Comparison of ENCODE assay signal across 12 mouse cellular contexts in the genomic region with DNA sequence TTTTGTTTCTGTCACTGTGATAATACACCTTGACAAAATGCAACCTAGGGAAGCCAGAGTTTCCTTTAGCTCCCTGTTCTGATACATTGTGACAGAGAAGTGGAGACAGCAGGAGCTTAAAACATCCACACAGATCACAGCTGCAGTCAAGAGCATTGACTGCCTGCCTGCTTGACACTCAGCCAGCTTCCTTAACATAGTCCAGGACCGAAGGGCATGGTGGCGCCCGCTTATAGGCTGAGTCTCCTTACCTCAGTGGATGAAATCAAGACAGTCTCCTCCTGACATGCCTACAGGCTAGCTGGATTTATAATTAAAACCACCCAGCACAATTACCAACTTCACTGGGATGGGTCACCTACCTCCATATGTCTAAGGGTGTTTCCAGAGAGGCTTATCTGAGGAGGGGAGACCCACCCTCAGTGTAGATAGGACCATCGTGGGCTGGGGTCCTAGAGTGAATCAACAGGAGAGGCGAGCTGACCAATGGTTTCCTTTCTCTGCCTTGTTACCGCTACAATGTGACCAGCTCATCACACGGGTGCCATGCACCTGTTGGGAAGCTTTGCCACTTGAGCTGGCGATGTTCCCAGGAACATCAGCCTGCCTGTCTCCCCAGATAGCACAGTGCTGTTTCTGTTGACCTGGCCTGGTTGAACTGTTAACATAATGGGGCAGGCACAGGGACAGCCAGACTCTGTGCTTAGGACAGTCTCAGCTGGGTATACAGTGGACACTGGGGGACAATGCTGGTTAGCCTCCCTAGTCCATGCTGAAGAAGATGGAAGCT.
DNase-seq lines count a peak whose midpoint lies in the region; ATAC-seq lines count a peak whose summit lies in the region.
"Had no signal": no experiment of that assay in that cellular context is flagged by ENCODE, and none has a peak within 500 bp of the region (broad histone marks: within the 10 kb centered on the region; RNA-seq: fewer than 3 reads in every experiment).

No protein-coding gene starts in this region.

- H3K27me3 ChIP-seq in heart, embryonic 15.5 days, result no peaks in the 10 kb centered on the region

- WGBS in heart, embryonic 15.5 days, result 44% methylated on average over 8 of the region's 8 CpGs

- H3K4me1 ChIP-seq in heart, embryonic 15.5 days (replicated peaks), result peaks cover 25% of the 10 kb centered on the region

- no peaks in the 10 kb centered on the region for H3K9me3 ChIP-seq in heart, embryonic 15.5 days (replicated peaks)

- peak overlapping the region; percentile 59 for H3K27ac ChIP-seq in heart, embryonic 15.5 days
- H3K27ac ChIP-seq: heart, adult 2 months had no signal

- no peaks in the 10 kb centered on the region for H3K36me3 ChIP-seq in heart, embryonic 15.5 days

- intact Hi-C loops in heart, postnatal 25 days (cut with DNase I), result no loop called here

- peak overlapping the region; percentile 35 for H3K4me2 ChIP-seq in heart, embryonic 15.5 days

- DNase-seq in heart, adult 18-20 months, result peak; percentile 34 to 42
- no peak for DNase-seq in heart, postnatal 25 days (ENCODE audit: low spot score)
- DNase-seq in gastrocnemius, adult 8-10 months (ENCODE audit: low spot score in 2 of 2), result peak; percentile 42 to 65
- DNase-seq in embryo, embryonic 10 days (ENCODE audit: low spot score), result no peak
- DNase-seq in adrenal gland, postnatal 10 days, result no peak
- no peak for DNase-seq in ovary, postnatal 10 days (ENCODE audit: low spot score)
- DNase-seq: cerebellum, adult 9-10 months; kidney, postnatal 14 days had no signal

- ATAC-seq in heart, embryonic 15.5 days (replicated peaks; ENCODE audit: insufficient number of reproducible peaks, insufficient read depth, low FRiP score, low read depth), result peak; percentile 59; the same call in 1 of the 2 replicates
- ATAC-seq in megakaryocyte-erythroid progenitor cell, adult 5-6 weeks (replicated peaks; ENCODE audit: low FRiP score, low TSS enrichment, poor library complexity, severe bottlenecking), result peak; percentile 40; the same call in 1 of the 2 replicates
- ATAC-seq: CD4-positive, CD25-positive, alpha-beta regulatory T cell, adult 4 months had no signal

- H3K9ac ChIP-seq in heart, embryonic 15.5 days, result no peak overlapping the region

- no peak overlapping the region for H3K4me3 ChIP-seq in heart, embryonic 15.5 days
- H3K4me3 ChIP-seq: heart, adult 2 months had no signal

Comparison
In these comparisons a context has a peak if more than half of its experiments do, and no peak if none do; other contexts are left out.
1. DNase-seq: peak in heart, adult 18-20 months (2 of 2) and gastrocnemius, adult 8-10 months (2 of 2); none in heart, postnatal 25 days (single experiment), embryo, embryonic 10 days (single experiment), adrenal gland, postnatal 10 days (single experiment) and ovary, postnatal 10 days (single experiment).